Mouse (Mus musculus) testis, adult 2 months (tissue): ENCODE data around the gene Uqcc1.

ENCODE experiments used
- CTCF ChIP-seq: fragments of 200-500 bp; IDR thresholded peaks from 2 replicates; pipeline ENCODE4 v1.5.1; 2012; ENCODE audit warnings: low read depth, mild to moderate bottlenecking, inconsistent platforms, low read length, moderate library complexity; ENCODE audit not compliant: control insufficient read depth, insufficient read depth, insufficient replicate concordance
- POLR2A ChIP-seq: fragments of 200-500 bp; IDR thresholded peaks from 2 replicates; pipeline ENCODE4 v1.6.1; 2012; ENCODE audit warnings: low read depth, mild to moderate bottlenecking, inconsistent platforms, low read length, moderate library complexity; ENCODE audit not compliant: control insufficient read depth

DNA sequence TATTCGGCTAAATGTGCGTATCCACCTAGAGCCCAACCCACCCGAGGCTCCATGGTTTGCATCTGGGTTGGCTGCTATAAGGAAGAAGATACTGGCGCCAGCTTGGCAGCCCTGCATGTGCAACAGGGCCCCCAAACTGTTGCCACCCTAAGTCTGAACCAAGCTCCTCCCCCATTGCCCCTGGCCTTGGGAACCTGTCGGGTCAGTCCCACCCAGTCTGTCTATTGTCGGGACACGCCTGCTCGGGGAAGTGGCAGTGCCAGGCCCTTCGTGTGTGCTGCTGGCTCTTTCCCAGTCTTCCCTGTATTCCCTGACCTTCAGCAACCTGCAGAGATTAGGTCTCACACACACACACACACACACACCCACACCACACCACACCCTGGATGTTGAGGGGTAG lies 95.4 kb downstream of the Uqcc1 start, which contains the start of gene Fam83c:
- TF ChIP-seq CTCF = no peak
- TF ChIP-seq POLR2A = no peak
